Mouse (Mus musculus) kidney, embryonic 16.5 days (tissue): ENCODE data around the gene Taf12. TPM values are rescaled to one million over a fixed set of nuclear protein-coding genes. Genes with fewer than 3 reads are reported as not detected.

Experiments used
- ATAC-seq: fragments of 200-750 bp; cut with Nextera tagmentation; 2 replicates; pipeline ENCODE4 v1.8.0; 2017; ENCODE audit warnings: moderate TSS enrichment; ENCODE audit not compliant: low FRiP score, low TSS enrichment
- H3K27ac ChIP-seq: fragments of 300-500 bp; sonication (generic); 2 replicates; pipeline ENCODE4 v1.5.1; 2014; ENCODE audit warnings: low read length
- H3K27me3 ChIP-seq: fragments of 300-500 bp; sonication (generic); 2 replicates; pipeline ENCODE4 v1.6.1; 2014; ENCODE audit warnings: low read length, control low read depth, mixed read lengths; ENCODE audit not compliant: insufficient read depth
- H3K36me3 ChIP-seq: fragments of 300-500 bp; sonication (generic); 2 replicates; pipeline ENCODE4 v1.6.1; 2014; ENCODE audit warnings: low read length, control low read depth, mixed read lengths; ENCODE audit not compliant: insufficient read depth
- H3K4me1 ChIP-seq: fragments of 300-500 bp; sonication (generic); 2 replicates; pipeline ENCODE4 v1.6.1; 2014; ENCODE audit warnings: low read length, control low read depth, mixed read lengths; ENCODE audit not compliant: insufficient read depth
- H3K4me2 ChIP-seq: fragments of 300-500 bp; sonication (generic); replicated peaks from 2 replicates; pipeline ENCODE4 v1.6.1; 2014; ENCODE audit warnings: low read depth, low read length
- H3K4me3 ChIP-seq: fragments of 300-500 bp; sonication (generic); 2 replicates; pipeline ENCODE4 v1.5.1; 2014; ENCODE audit warnings: mild to moderate bottlenecking, low read length
- H3K9ac ChIP-seq: fragments of 300-500 bp; sonication (generic); replicated peaks from 2 replicates; pipeline ENCODE4 v1.6.1; 2014; ENCODE audit warnings: low read length
- H3K9me3 ChIP-seq: fragments of 300-500 bp; sonication (generic); 2 replicates; pipeline ENCODE4 v1.6.1; 2016; ENCODE audit warnings: low read length, control low read depth
- WGBS: fragments of 180-500 bp; shearing (Covaris S2); extraction: QIAGEN DNeasy Blood & Tissue Kit; methylation state at CpG from one replicate; pipeline ENCODE4 v1.1.7; 2014; 5-methylcytosine and 5-hydroxymethylcytosine counted together
- polyA plus RNA-seq: library from polyadenylated mRNA; unstranded; fragments of >200 nt; fragmentation: Nextera tagmentation; extraction: Ambion mirVana; gene quantifications from 2 replicates; pipeline ENCODE4 v1.2.1, GENCODE M21; 2015

Gene Taf12
- polyA plus RNA-seq: 42.9 and 45.7 TPM in 2 replicates

- H3K4me3 ChIP-seq: peak within 1 kb of the TSS; percentile 70
- peak within 1 kb of the TSS; percentile 82 for H3K4me2 ChIP-seq
- no peaks in the 10 kb centered on the region for H3K9me3 ChIP-seq
- WGBS: 0% methylated on average over 48 of the region's 48 CpGs
- no peaks in the 10 kb centered on the region for H3K27me3 ChIP-seq
- peak; percentile 87 for ATAC-seq
- peak within 1 kb of the TSS; percentile 84 for H3K9ac ChIP-seq
- H3K4me1 ChIP-seq: peaks cover 22% of the 10 kb centered on the region
- H3K27ac ChIP-seq: peak within 1 kb of the TSS; percentile 86
- no peaks in the 10 kb centered on the region for H3K36me3 ChIP-seq
Observed at GRCm38 (mm10) chr4:132274156-132274862, at the start of gene Taf12. TSS of gene Taf12 (plus strand) at chr4:132274375.

- peaks cover 74% of the 10 kb centered on the region for H3K36me3 ChIP-seq
- no peak for ATAC-seq
- H3K9ac ChIP-seq: no peak overlapping the region
- H3K4me3 ChIP-seq: no peak overlapping the region
- H3K9me3 ChIP-seq: no peaks in the 10 kb centered on the region
- H3K4me2 ChIP-seq: no peak overlapping the region
- no peak overlapping the region for H3K27ac ChIP-seq
- H3K4me1 ChIP-seq: no peaks in the 10 kb centered on the region
- no peaks in the 10 kb centered on the region for H3K27me3 ChIP-seq
- 97% methylated on average over 5 of the region's 5 CpGs for WGBS
Observed at GRCm38 (mm10) chr4:132230422-132230821, 43.8 kb upstream of the Taf12 start.

GRCm38 (mm10) chr4:132234710-132235109 lies 39.5 kb upstream of the Taf12 start:
- H3K27ac ChIP-seq: no peak overlapping the region
- no peak overlapping the region for H3K4me3 ChIP-seq
- no peak overlapping the region for H3K9ac ChIP-seq
- H3K27me3 ChIP-seq: no peaks in the 10 kb centered on the region
- 91% methylated on average over 8 of the region's 8 CpGs for WGBS
- H3K4me2 ChIP-seq: no peak overlapping the region
- peaks cover 76% of the 10 kb centered on the region for H3K36me3 ChIP-seq
- no peak for ATAC-seq
- no peaks in the 10 kb centered on the region for H3K9me3 ChIP-seq
- no peaks in the 10 kb centered on the region for H3K4me1 ChIP-seq

GRCm38 (mm10) chr4:132238356-132238755 lies 35.8 kb upstream of the Taf12 start:
- Histone ChIP-seq H3K9ac (no peak overlapping the region), H3K36me3 (peaks cover 72% of the 10 kb centered on the region), H3K27ac (no peak overlapping the region), H3K27me3 (no peaks in the 10 kb centered on the region), H3K4me2 (no peak overlapping the region), H3K9me3 (no peaks in the 10 kb centered on the region), H3K4me1 (no peaks in the 10 kb centered on the region), H3K4me3 (no peak overlapping the region)
- 87% methylated on average over 4 of the region's 4 CpGs for WGBS
- no peak for ATAC-seq

GRCm38 (mm10) chr4:132240367-132240766 lies 33.8 kb upstream of the Taf12 start:
- WGBS: 85% methylated on average over 3 of the region's 3 CpGs
- Histone ChIP-seq H3K27me3 (no peaks in the 10 kb centered on the region), H3K4me3 (no peak overlapping the region), H3K9ac (no peak overlapping the region), H3K27ac (no peak overlapping the region), H3K4me1 (no peaks in the 10 kb centered on the region), H3K9me3 (no peaks in the 10 kb centered on the region), H3K36me3 (peaks cover 59% of the 10 kb centered on the region), H3K4me2 (no peak overlapping the region)
- ATAC-seq: no peak

GRCm38 (mm10) chr4:132241208-132241607 lies 33.0 kb upstream of the Taf12 start:
- Histone ChIP-seq H3K4me1 (no peaks in the 10 kb centered on the region), H3K27ac (no peak overlapping the region), H3K4me2 (no peak overlapping the region), H3K9ac (no peak overlapping the region), H3K4me3 (no peak overlapping the region), H3K36me3 (peaks cover 58% of the 10 kb centered on the region), H3K9me3 (no peaks in the 10 kb centered on the region), H3K27me3 (no peaks in the 10 kb centered on the region)
- 83% methylated on average over 3 of the region's 3 CpGs for WGBS
- ATAC-seq: no peak

GRCm38 (mm10) chr4:132245643-132246042 lies 28.5 kb upstream of the Taf12 start:
- 94% methylated on average over 3 of the region's 3 CpGs for WGBS
- Histone ChIP-seq H3K27me3 (no peaks in the 10 kb centered on the region), H3K4me1 (no peaks in the 10 kb centered on the region), H3K4me2 (no peak overlapping the region), H3K9ac (no peak overlapping the region), H3K36me3 (peaks cover 47% of the 10 kb centered on the region), H3K9me3 (no peaks in the 10 kb centered on the region), H3K4me3 (no peak overlapping the region), H3K27ac (no peak overlapping the region)
- no peak for ATAC-seq

- Histone ChIP-seq H3K4me2 (no peak overlapping the region), H3K36me3 (peaks cover 40% of the 10 kb centered on the region), H3K9ac (no peak overlapping the region), H3K4me1 (no peaks in the 10 kb centered on the region), H3K4me3 (no peak overlapping the region), H3K27ac (0 out of 2 replicates have a peak overlapping the region, but pooled peaks have one; percentile 30), H3K9me3 (no peaks in the 10 kb centered on the region), H3K27me3 (no peaks in the 10 kb centered on the region)
- 78% methylated on average over 5 of the region's 5 CpGs for WGBS
- ATAC-seq: peak; percentile 70; the same call in 1 of the 2 replicates
Observed at GRCm38 (mm10) chr4:132247451-132247997, 26.7 kb upstream of the Taf12 start.

GRCm38 (mm10) chr4:132251596-132251995 lies 22.6 kb upstream of the Taf12 start:
- Histone ChIP-seq H3K27ac (no peak overlapping the region), H3K27me3 (no peaks in the 10 kb centered on the region), H3K4me1 (no peaks in the 10 kb centered on the region), H3K4me2 (no peak overlapping the region), H3K36me3 (peaks cover 25% of the 10 kb centered on the region), H3K9me3 (no peaks in the 10 kb centered on the region), H3K9ac (no peak overlapping the region), H3K4me3 (no peak overlapping the region)
- ATAC-seq: no peak
- 78% methylated on average over 9 of the region's 9 CpGs for WGBS

GRCm38 (mm10) chr4:132253128-132253527 lies 21.0 kb upstream of the Taf12 start:
- no peaks in the 10 kb centered on the region for H3K9me3 ChIP-seq
- peaks cover 23% of the 10 kb centered on the region for H3K36me3 ChIP-seq
- H3K4me1 ChIP-seq: no peaks in the 10 kb centered on the region
- no peak overlapping the region for H3K9ac ChIP-seq
- 86% methylated on average over 8 of the region's 8 CpGs for WGBS
- no peak for ATAC-seq
- H3K4me3 ChIP-seq: no peak overlapping the region
- H3K27ac ChIP-seq: no peak overlapping the region
- no peaks in the 10 kb centered on the region for H3K27me3 ChIP-seq
- H3K4me2 ChIP-seq: no peak overlapping the region
